Mouse (Mus musculus) megakaryocyte, adult 5-6 weeks (primary cell): ENCODE data around the gene Cd81. TPM values are rescaled to one million over a fixed set of nuclear protein-coding genes. Genes with fewer than 3 reads are reported as not detected.

Source experiments
- ATAC-seq: 2 replicates; pipeline ENCODE4 v1.8.0; 2016; ENCODE audit warnings: mild to moderate bottlenecking, inconsistent platforms; ENCODE audit not compliant: poor library complexity, severe bottlenecking
- total RNA-seq, 2 experiments: library from RNA; stranded (forward) in 1 of 2; stranded (reverse) in 1 of 2; fragments of 153-499, 151-499 nt in 1 of 2; fragments of 221-1000, 200-1000 nt in 1 of 2; gene quantifications; 2 replicates each; pipeline versions ENCODE4 v1.2.3 to v1.2.4; 2015 to 2017

The Cd81 gene
- total RNA-seq, 2 experiments from 2014 or later: 17.2 to 25.3 TPM

DNA sequence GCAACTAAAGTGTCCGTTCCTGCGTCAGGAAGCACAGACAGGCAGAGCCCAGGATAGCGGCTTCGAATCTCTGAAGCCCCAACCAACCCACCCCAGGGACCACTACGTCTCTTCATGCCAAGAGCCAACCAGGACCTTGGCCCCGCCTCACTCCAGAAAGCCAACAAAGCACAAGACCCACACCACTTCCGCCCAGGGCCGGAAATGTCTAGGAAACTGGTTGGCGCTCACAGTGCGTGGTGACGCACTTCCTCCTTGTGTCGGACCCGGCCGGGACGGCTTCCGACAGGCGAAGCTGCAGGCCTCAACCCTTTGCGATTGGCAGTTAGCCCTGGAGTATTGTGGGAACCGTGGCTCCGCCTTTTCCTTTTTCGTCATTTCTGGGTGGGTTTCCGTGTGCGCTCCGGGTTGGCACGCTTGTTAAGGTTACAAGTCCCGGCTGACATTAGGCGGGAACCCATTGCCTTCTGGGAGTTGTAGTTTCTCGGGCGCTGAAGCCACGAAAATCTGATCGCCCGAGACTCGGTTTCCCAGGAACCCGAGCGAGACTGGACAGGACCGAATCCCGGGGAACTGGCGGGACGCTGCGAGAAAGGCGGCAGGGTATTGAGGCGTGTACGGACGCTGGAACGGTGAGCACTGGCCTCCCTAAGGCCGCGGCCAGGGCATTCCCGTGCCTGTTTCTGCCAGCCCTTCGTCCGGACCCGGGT is 16.5 kb downstream of the Cd81 start, which contains the start of gene Tssc4:
Gene Tssc4 (plus strand): TSS at position 368 of the 710 bp plus-strand sequence.
- ATAC-seq: peak; percentile 77

DNA sequence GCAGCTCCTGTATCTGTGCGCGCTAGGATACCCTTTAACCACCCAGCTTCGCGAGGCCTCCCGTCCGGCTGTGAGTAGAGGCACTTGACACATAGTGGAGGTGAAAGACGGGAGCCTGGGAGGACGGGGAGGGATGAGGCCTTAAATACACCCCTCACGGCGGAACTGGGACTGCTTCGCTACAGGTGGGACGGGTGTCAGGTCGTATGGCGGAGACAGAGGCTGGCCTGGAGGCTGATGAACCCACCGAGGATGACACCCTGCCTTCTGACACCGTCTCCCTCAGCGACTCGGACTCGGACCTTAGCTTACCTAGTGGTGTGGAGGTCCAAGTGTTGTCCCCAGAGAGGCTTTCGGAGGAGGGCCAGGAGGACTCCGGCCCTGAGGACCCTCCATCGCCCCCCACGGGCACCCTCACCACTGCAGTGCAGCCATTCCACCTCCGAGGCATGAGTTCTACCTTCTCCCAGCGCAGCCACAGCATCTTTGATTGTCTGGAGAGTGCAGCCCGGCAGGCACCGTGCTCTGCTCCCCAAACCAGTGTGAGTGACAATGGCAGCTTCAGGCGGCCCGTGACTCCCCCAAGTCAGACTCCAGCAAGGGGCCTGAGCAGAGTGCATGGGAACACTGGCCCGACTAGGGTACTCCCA is 17.3 kb downstream of the Cd81 start:
- ATAC-seq: peak; percentile 2

DNA sequence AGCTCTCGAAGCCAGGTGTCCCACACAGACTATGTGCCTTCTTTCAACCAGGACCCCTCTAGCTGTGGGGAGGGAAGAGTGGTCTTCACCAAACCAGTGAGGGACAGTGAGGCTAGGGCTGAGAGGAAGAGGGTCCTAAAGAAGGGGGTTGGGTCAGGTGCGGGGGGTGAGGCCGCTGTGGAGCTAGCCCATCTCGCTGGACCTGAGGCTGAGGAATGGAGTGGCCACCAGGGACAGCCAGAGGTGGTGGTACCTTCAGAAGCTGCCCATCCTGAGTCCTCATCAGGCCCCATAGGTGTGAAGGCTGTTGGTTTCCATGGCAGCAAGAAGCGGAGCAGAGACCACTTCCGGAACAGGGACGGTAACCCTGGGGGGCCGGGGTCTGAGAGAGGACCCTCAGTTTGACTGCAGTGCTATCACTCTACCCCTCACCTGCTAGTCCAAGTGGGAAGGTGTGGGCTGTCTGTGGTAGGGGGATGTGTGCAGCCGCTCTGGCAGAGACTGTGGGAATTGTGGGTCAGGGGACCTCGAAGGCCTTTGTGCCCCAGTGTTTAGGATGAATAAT is 18.0 kb downstream of the Cd81 start:
- ATAC-seq: no peak

DNA sequence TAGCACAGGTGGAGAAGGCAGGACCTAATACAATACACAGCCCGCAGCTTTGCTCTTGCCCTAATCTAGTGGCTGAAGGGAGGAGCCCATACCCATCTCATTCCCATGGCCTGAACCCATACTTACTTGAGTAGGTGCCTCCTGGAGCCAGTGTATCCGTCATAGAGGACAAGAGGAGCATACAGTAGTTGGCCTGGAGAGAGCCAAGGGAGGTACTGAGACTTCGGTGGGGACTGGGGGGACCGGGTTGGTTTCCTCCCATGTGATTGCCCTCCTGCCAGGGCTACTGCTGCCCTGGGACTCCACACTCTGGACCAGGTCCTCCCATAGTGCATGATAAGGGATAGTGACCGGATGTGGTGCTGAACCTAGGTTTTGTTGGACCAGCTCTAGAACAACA is 20.1 kb downstream of the Cd81 start:
- ATAC-seq: no peak

DNA sequence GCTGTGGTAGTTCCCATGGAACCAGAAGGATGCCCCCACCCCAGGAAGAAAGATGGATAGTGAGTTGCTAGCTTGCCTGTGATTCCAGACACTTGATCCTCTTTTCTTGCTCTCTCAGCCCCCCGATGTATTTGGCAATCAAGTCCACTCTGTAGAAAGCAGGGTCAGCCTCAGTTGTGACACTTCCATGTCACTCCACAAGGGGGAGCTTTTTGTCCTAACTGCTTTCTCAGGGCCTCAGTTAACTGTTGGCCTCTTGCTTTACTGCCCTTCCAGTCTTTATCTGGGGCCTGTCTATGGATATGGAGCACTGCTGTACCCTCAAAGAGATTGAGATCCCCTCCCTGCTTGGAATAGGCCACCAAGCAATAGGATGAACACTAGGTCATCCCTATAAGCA is 20.5 kb downstream of the Cd81 start:
- no peak for ATAC-seq

DNA sequence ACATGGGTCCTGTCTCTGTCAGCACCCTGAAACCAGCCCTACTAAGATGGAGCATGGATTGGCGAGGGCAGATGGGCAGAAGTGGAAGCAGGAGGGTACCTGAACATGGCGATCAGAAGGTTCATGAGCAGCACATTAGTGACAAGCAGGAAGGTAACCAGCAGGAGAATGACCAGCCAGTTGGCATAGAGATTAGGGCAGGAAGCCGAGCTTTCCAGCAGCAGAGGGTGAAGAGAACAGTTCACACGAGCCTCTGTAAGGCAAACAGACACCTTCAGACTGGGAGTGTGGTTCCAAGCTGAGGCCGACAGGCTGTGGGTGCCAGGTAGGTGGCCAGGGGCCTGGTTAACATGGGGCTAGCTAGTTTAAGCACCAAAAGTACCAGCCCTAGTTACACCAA is 22.9 kb downstream of the Cd81 start:
- no peak for ATAC-seq

DNA sequence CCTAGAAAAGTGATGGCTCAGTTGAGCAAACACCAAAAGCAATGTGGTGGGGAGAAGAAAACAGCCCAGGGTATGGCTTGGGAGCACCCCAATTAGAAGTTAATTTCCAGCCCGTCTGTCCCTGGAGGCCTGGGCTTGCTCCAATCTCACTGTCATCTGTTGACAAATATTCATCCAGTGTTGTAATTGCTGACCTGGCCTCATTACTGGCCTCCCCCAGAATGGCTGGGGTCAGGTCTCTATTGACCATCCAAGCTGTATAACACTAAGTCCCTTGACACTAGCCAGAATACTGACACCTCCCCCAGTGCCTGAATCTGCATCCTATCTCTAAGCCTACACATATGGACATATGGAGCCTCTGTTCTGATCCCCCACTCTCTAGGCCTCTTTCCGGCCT is 24.8 kb downstream of the Cd81 start:
- no peak for ATAC-seq

DNA sequence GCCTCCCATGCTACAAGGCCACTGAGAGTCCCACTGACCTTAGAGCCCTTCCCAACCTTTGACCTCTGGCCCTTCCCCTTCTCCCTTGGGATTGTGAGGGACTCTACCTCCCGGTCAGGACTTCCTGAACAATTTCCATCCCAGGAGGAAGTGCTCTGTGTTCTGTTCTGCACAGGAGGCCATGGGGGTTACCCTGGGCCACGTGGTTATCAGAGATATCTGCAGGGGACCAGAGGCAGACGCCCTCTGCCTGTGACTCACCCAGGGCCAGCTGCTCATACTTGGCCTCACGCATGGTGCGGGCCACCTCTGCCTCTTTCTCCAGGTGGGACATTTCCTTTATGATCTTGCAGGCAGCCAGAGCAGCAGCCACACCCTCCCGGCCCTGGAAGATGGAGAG is 29.5 kb downstream of the Cd81 start:
- no peak for ATAC-seq

DNA sequence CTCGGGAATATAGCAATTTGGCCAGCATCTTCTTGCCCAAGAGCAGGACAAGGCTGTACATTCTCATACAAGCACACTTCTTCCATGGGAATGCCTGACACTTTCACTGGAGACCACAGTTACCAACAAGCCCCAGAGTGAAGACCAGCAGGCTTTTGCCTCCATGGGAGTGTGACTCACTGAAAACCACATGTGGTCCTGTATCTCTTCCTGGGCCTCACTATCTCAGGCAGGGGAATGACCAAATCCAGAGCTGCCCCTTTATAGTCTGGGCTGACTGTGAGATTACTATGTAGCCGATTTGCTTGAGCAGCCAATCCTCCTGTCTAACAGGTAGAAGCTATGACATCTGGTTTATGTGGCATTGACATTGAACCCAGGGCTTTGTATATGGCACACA is 31.2 kb downstream of the Cd81 start:
- ATAC-seq: no peak

DNA sequence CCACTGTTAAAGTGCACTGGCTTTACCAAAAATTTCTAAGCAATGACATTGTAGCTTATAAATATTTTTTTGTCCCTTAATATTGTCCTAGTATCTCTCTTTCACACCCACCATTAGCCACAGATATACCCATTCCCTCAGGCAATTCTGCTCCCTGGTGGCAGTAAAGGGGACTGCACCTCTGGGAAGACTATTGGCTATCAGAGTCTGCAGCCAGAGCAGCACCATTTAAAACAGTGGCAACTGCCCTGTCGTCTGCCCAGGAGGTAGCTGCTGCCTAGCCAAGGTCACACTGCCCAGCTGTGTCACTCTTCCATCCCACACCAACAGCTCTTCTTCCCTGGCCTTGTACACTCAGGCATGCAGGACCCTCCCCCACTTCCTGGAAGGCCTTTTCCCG is 33.8 kb downstream of the Cd81 start:
- ATAC-seq: peak; percentile 87

DNA sequence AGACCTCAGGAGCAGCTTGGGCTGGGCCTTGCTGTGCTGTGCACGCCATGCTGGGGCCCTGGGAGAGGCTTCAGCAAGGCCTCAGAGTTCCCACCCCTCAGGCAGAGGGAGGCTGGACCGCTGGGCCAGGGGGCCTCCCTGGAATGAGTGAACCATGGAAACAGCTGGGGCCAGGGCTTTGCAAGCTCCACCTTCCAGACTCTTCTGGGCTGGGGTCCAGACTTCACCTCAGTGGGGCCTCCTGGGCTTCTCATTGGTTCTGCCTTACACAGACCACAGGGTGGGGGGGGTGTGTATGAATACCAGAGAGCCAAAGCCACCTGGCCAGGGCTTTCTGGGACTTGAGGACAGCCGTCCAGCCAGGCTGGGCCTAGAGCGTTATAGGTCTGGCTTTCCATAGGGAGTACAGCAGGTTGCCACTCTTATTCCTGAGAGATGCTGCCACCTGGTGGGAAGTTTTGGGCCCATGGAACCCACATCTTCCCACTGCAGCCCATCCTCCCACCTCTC is 34.6 kb downstream of the Cd81 start:
- ATAC-seq: no peak

DNA sequence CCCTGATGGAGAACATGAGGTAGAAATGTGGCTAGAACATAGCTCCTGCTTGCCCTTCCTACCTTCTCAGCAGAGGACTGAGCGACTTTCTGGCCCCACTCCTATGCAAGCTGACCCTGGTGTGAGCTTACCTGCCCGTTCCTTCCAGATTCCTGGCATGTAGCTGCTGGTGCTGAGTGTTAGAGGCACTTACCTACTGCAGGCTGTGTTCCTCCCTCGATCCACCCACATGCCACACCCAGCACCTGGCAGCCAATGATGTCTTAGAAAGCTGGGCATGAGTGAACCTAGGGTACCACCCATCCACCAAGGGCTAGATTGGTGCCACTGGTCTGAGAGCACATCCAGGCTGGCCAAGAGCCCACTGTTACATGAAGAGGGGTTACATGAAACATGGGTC is 41.3 kb downstream of the Cd81 start:
- no peak for ATAC-seq

DNA sequence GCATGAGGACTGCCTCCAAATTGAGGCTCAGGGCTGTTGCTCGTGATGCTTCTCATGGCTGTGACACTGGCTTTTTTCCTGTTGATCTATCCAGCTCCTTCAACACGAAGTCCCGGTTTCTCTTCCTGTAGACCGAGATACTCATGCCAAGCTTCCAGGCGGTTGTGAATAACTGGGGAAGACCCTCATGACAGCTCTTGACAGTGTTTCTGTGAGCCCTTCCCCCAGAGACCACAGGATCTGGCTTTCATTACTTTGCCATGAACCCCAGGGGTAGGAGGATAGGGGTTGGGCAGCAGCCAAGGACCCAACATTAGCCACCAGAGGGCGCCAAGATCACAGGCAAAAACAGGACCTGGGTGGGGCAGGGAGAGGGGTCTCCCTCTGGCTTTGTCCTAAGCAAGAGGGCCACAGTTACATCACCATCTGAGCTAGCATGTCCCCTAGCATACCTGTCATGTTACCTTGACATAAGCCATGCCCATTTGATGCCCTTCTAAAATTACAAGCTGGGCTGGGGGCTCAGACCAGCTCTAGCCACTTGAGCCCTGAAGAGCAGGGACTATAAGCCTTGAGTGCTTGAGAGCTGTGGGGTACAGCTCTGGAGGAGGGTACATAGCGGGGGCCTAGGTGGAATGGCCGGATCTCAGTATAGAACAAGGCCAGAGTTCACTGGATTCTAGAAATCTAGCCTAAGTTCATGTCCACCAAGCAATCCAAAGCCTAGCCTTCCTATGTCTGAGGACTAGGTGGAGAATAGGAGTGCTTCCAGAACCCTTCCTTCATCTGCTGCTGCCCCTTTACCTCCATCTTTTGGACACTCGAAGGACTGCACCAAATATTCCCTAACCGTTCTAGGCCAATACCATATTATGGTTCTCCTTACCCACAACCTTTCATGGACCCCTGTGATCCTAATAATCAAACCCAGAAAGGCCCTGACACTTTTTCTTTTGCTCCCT is 42.3 kb downstream of the Cd81 start, which contains the start of gene Trpm5:
Gene Trpm5 (minus strand): TSS at position 51 of the 962 bp plus-strand sequence.
- peak; percentile 56 for ATAC-seq

DNA sequence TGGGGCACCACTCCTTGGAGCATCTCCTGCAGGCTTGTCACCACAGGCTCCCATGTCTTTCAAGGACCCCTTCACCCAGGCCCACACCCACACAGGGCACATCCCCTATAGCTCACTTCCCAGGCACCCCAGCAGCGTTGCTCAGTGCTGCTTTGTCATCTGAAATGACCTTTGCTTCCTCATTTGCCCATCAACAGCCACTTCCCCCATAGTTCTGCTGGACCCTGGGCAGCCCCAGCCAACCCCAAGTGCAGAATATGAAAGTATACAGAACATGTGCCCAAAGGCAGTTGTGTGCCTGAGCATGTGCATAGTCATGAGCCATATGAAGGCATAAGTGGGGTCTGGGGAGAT is 43.0 kb downstream of the Cd81 start:
- peak; percentile 86 for ATAC-seq

DNA sequence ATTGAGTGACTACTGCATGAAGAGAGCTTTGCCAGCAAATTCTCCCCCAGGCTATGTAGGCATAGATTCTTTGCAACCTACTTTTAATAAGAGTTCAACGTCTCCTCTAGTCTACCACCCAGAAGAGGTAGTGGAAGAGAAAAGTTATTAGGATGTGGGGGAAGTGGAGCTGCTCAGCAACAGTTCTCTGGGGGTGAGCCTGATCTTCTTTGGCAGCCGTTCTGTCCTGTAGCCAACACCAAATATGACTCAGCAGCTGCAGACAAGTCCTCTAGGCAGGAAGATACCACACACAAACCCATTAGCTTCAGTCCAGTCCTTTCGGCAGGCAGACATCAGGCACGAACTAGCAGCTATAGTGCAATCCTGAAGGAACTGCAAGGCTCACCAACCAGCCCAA is 48.2 kb downstream of the Cd81 start:
- ATAC-seq: no peak

DNA sequence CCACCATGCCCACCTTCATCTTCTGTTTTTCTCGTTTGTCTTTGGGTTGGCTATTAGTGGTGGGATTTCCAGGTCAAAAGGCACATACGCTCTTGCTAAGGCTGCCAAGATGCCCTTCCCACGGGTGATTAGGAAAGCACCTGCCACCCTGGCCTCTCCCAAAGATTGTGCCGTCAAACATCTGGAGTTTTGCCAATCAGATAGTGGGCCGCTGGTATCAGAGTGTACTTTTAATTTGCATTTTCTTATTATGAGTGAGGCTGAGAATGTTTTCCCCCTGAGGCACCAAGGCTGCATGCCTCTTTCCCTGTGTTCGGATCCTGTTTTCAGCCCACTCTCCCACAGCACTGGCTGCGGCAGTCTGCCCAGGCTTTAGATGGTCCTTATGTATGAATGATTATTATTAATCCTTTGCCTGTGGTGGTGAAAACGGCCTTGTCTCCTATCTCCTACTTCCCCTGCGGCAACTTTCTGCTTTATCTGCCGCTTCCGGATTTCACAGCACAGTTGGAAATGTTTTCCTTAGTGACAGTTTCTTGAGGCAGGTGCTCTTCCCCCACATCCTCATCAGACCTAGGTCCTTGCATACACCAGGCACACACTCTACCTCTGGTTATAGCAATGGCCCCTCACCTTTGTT is 52.8 kb downstream of the Cd81 start:
- ATAC-seq: no peak

DNA sequence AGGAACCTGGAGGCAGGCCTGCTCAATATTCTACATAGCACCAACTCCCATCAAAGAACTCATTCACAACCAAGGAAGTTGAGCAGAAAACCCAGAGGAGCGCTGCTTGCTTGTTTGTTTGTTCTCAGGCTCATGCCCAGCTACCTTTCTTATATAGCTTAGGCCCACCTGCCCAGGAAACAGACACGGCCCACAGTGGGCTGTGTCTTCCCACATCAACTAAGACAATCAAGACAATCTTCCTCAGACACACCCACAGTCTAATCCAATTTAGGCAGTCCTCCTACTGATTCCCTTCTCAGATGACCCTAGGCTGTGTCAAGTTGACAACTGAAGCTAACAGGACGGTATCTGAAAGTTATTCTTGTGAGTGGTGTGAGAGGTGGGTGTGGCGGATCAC is 53.5 kb downstream of the Cd81 start, which contains the start of gene Kcnq1:
Gene Kcnq1 (plus strand): TSS at position 301 of the 400 bp plus-strand sequence.
- no peak for ATAC-seq

DNA sequence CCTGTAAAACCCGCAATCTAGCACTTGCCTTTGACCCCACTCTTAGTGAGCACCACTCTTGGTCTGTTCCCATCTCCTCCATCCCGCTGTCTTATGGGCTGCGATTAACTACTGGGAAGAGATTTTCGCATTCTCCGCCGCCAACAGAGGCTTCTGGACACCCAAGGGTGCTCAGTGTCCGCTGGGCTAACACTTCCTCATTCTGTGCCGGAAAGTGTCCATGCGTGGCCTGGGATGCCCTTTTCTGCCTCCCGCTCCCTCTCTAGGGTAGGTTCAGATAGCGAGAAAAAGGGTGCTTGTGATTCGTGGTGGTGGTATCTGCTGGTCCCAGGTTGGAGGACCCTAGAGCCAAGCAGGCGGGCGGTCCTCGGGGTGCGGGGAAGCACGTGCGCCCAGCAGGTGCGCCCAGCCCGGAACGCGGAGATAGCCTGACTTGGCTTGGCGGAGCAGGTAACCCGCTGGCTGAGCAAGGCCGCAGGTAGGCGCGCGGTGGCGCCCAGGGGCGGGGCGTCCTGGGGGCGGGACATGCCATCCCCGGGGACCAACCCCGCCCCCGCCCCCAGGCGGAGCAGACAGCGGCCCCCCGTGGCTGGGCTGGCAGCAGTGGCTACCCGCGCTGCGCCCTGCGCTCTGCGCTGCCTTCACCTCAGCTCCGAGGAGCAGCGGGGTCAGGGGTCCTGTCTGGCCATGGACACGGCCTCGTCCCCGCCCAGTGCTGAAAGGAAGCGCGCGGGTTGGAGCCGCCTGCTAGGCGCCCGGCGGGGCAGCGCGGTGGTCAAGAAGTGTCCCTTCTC is 54.3 kb downstream of the Cd81 start:
- peak; percentile 64 for ATAC-seq

DNA sequence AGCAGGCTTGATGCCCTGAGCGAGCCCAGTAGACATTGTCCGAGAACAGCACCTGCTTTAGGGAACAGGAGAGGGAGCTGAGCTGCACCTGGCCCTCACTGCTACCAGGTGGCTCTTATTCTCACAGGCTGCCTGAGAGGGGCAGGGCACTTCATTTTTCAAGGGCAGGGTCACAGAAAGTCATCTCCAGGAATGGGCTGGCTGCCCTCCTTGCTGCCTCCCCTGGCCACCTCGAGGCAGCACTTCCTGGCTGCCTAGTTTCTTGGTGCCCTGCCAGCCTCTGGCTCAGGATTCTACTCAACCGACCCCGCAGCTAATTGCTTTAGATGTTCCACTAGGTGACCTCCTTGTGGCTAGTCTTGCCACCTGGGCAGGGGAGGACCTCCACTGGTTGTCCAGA is 55.7 kb downstream of the Cd81 start:
- ATAC-seq: no peak
